Mouse (Mus musculus) erythroblast, embryonic 14.5 days (primary cell): ENCODE results near the gene Tnfrsf12a.

ENCODE experiments used
- GATA1 ChIP-seq: IDR thresholded peaks from 2 replicates; pipeline ENCODE4 v1.6.1; 2012; ENCODE audit warnings: low read length, inconsistent platforms, mixed read lengths
- TAL1 ChIP-seq: IDR thresholded peaks from 3 replicates; pipeline ENCODE4 v1.6.1; 2012; ENCODE audit warnings: low read length, inconsistent platforms, mixed read lengths

DNA sequence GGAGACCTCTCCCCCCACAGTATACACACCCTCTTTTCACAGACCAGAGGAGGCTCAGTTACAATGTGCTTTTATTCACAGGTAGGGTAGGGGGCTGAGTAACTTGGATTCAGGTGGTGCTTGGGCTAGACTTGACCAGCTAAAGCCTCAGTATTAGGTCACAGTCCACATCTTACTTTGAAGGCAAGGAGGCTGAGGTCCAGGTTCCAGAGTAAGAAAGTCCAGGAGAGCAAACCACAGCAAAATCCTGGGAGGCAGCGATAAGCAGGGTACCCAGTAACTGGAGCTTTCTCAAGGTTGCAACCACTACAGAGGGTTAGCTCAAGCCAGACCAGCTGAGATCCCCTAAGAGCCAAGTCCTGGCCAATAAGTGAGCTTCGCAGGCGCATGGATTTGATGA, 5.3 kb upstream of the Tnfrsf12a start:
- no peak for TF ChIP-seq TAL1
- TF ChIP-seq GATA1 = no peak
